Mouse (Mus musculus) WW6 (cell line): ENCODE results near the gene Ifnb1.

Experiments
- DNase-seq: peaks from one replicate; pipeline ENCODE4 v3.0.0-alpha.2; 2013; ENCODE audit warnings: low read depth, low spot score

Gene Ifnb1

DNA sequence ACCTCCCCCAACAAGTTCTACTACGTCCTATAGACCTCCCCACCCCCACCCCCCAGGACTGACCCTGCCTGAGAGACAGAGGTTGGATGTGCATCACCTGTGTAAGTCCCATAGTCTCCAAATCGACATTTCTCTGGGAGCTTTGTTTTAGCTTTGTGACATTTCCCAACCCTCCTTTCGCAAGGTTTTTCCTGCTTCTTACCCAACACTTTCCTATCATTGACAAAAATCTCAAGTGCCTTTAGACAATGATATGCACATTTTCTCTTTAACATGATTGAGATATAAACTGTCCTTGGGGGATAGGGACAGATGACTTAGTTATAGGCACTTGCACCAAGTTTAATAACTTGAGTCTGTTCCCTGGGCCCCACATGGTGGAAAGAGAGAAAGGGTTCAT lies 21.3 kb downstream of the Ifnb1 start:
- no peak for DNase-seq

DNA sequence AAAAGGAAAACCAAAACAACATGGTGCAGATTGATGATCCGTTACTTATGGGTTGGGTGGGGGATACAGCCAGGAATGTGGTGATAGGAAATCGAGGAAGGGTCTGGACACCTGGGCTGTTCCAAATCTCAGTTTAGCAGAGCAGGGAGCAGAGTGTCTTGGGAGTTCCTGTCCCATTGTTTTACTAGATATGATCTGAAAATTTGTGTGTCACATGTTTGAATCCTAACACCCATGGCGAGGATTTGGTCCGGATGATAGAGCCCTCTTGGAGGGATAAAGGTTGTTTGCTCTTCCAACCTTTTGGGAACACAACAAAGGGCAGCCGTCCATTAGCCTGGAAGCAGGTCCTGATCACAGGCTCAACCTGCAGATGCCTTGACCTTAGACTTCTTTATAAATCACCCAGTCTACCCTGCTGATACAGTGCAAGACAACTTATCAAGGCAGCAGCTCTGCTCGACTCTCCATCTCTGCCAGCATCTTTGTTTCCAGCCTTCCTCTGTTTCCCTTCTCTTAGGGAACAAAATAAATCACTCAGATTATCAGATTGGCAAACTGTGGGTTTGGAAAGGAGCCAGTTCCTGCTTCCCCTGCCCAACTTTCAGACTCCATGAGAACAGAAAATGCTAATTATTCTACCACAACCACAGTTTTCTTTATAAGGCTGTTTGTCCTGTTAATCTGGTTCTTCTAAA lies 26.1 kb downstream of the Ifnb1 start:
- no peak for DNase-seq

DNA sequence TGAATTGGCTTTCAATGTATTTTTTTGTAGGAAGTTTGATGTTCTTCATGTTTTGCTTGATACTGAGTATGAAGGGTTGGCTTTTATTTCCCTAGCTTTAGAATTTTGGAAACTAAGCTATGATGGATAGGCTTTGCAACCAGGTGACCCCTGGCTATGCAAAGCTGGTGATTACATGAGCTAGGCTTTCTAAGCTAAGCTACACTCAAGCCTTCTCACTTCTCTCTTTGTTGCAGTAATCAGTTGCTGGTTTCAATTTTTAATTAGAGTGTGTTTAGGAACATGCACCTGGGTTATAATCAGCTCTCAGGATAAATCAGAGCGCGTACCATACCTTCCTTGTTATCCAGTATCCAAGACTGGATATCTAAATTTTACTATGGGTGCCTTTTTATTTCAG lies 33.0 kb downstream of the Ifnb1 start:
- DNase-seq: no peak

DNA sequence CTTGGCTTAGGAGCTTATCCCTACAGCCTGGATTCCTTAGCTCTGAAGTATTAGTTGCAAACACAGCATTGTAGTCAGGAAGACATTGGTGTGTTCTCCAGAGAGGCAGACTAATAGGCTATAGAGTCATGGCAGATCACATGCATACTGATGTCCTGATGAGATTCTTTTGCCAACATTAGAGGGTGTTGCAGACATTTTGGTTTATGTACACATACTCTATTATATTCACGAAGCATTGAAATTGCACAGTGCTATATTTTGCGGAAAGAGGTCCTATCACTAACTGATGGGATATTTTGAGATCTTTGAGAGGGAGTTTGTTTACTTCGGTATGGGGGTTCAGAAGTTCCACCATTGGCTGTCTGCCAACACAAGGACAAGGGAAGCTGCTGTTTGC lies 34.5 kb downstream of the Ifnb1 start:
- DNase-seq: no peak

- DNase-seq: no peak
These were observed 42.4 kb downstream of the Ifnb1 start for GRCm38 (mm10) chr4:88480130-88480529.

DNA sequence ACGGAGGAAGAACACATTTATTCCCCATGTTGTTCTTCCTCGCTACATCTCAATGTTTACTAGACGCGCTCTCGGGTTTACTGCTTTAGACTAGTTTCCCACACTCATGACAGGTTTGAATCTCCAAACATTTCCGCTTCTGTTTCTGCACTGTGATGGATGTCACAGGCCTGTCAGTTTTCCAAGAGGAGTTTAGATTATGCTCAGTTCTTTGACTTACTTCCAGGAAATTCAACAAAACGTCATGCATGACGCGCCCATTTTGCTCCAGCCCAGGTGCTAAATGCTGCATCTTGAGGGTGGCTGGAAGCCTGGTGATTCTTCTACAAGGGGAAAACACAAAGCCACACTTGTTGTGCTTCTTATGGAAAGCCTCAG lies 43.8 kb downstream of the Ifnb1 start:
- DNase-seq: no peak

GRCm38 (mm10) chr4:88478177-88478808 lies 44.3 kb downstream of the Ifnb1 start:
- no peak for DNase-seq

- DNase-seq: no peak
These were observed 45.9 kb downstream of the Ifnb1 start for GRCm38 (mm10) chr4:88476511-88477210.

GRCm38 (mm10) chr4:88476084-88476483 lies 46.5 kb downstream of the Ifnb1 start:
- no peak for DNase-seq
